Mouse (Mus musculus) G1E (cell line): ENCODE measurements around the gene Rassf8. TPM values are rescaled to one million over a fixed set of nuclear protein-coding genes. Genes with fewer than 3 reads are reported as not detected.

Experiments used
- ATAC-seq: 2 replicates; pipeline ENCODE4 v1.8.0; 2016; ENCODE audit warnings: mild to moderate bottlenecking; ENCODE audit not compliant: insufficient number of reproducible peaks, poor library complexity, low FRiP score, severe bottlenecking; ENCODE audit errors: extremely low read depth
- DNase-seq: peaks from one replicate; pipeline ENCODE4 v3.0.0; 2012; ENCODE audit warnings: low spot score
- H3K27me3 ChIP-seq: 2 replicates; pipeline ENCODE4 v1.6.1; 2012; ENCODE audit warnings: mild to moderate bottlenecking, low read length, inconsistent platforms; ENCODE audit not compliant: insufficient read depth
- H3K36me3 ChIP-seq: replicated peaks from 2 replicates; pipeline ENCODE3; 2012; ENCODE audit warnings: mild to moderate bottlenecking, inconsistent platforms
- H3K4me1 ChIP-seq: 2 replicates; pipeline ENCODE4 v1.6.1; 2012; ENCODE audit warnings: low read depth, low read length, inconsistent platforms, mixed read lengths; ENCODE audit not compliant: insufficient read depth
- H3K4me3 ChIP-seq: 2 replicates; pipeline ENCODE4 v1.5.1; 2012; ENCODE audit warnings: low read depth, mild to moderate bottlenecking, inconsistent platforms, low read length, moderate library complexity, mixed read lengths
- H3K9me3 ChIP-seq: replicated peaks from 2 replicates; pipeline ENCODE4 v1.6.1; 2012; ENCODE audit warnings: inconsistent platforms
- CTCF ChIP-seq: IDR thresholded peaks from 2 replicates; pipeline ENCODE4 v1.5.1; 2012; ENCODE audit warnings: low read depth, low read length, inconsistent platforms, mixed read lengths
- GATA1 ChIP-seq: IDR thresholded peaks from 2 replicates; pipeline ENCODE4 v1.6.1; 2012; ENCODE audit warnings: borderline replicate concordance, low read length, inconsistent platforms, mixed read lengths
- GATA2 ChIP-seq: IDR thresholded peaks from 2 replicates; pipeline ENCODE4 v1.6.1; 2012; ENCODE audit warnings: low read depth, low read length, inconsistent platforms, borderline replicate concordance
- POLR2AphosphoS5 ChIP-seq: IDR thresholded peaks from 2 replicates; pipeline ENCODE4 v1.6.1; 2012; ENCODE audit warnings: low read depth, low read length, inconsistent platforms; ENCODE audit not compliant: insufficient replicate concordance
- TAL1 ChIP-seq: conservative IDR thresholded peaks from 2 replicates; pipeline ENCODE4 v1.6.1; 2012; ENCODE audit warnings: low read depth, low read length, inconsistent platforms, mixed read lengths
- polyA plus RNA-seq: library from polyadenylated mRNA; stranded (reverse); fragments of >175 nt; gene quantifications from 2 replicates; pipeline ENCODE4 v1.2.3, GENCODE M21; 2012
- total RNA-seq, 2 experiments: library from RNA; stranded (forward) in 1 of 2; stranded (reverse) in 1 of 2; fragments of 200-1000 nt in 1 of 2; fragments of >200 nt in 1 of 2; fragmentation: Nextera tagmentation in 1 of 2; gene quantifications; 2 replicates each; pipeline ENCODE4 v1.2.3; 2014 to 2017

The Rassf8 gene
- total and polyA plus RNA-seq, 3 experiments: 0.16 TPM; not detected in 2

GRCm38 (mm10) chr6:145762016-145762415 lies 15.5 kb downstream of the Rassf8 start:
- no peak for ATAC-seq
- DNase-seq: no peak
- peaks cover 59% of the 10 kb centered on the region for H3K9me3 ChIP-seq
- H3K4me3 ChIP-seq: no peak overlapping the region
- H3K27me3 ChIP-seq: no peaks in the 10 kb centered on the region
- no peaks in the 10 kb centered on the region for H3K36me3 ChIP-seq
- TF ChIP-seq TAL1 (no peak), POLR2AphosphoS5 (no peak), GATA2 (no peak), CTCF (no peak), GATA1 (no peak)
- no peaks in the 10 kb centered on the region for H3K4me1 ChIP-seq

- Histone ChIP-seq H3K27me3 (no peaks in the 10 kb centered on the region), H3K4me3 (no peak overlapping the region), H3K36me3 (no peaks in the 10 kb centered on the region), H3K9me3 (peaks cover 56% of the 10 kb centered on the region), H3K4me1 (no peaks in the 10 kb centered on the region)
- DNase-seq (no peak), ATAC-seq (no peak)
- no peak for TF ChIP-seq GATA1
- no peak for TF ChIP-seq CTCF
- TF ChIP-seq TAL1: no peak
These were observed 16.5 kb downstream of the Rassf8 start for GRCm38 (mm10) chr6:145763051-145763450.

- no peaks in the 10 kb centered on the region for H3K4me1 ChIP-seq
- no peak overlapping the region for H3K4me3 ChIP-seq
- H3K27me3 ChIP-seq: no peaks in the 10 kb centered on the region
- H3K9me3 ChIP-seq: peaks cover 53% of the 10 kb centered on the region
- H3K36me3 ChIP-seq: no peaks in the 10 kb centered on the region
- no peak for TF ChIP-seq TAL1
- no peak for TF ChIP-seq POLR2AphosphoS5
- no peak for TF ChIP-seq CTCF
- no peak for TF ChIP-seq GATA2
- TF ChIP-seq GATA1: no peak
- no peak for DNase-seq
- ATAC-seq: no peak
These were observed 18.5 kb downstream of the Rassf8 start for GRCm38 (mm10) chr6:145765011-145765410.

- TF ChIP-seq CTCF (no peak), TAL1 (no peak), POLR2AphosphoS5 (no peak), GATA1 (no peak), GATA2 (no peak)
- H3K27me3 ChIP-seq: no peaks in the 10 kb centered on the region
- H3K4me1 ChIP-seq: no peaks in the 10 kb centered on the region
- H3K36me3 ChIP-seq: no peaks in the 10 kb centered on the region
- DNase-seq: no peak
- no peak for ATAC-seq
- peaks cover 51% of the 10 kb centered on the region for H3K9me3 ChIP-seq
- H3K4me3 ChIP-seq: no peak overlapping the region
These were observed 20.4 kb downstream of the Rassf8 start for GRCm38 (mm10) chr6:145766971-145767370.

- TF ChIP-seq TAL1: no peak
- TF ChIP-seq POLR2AphosphoS5: no peak
- H3K27me3 ChIP-seq: no peaks in the 10 kb centered on the region
- DNase-seq (no peak), ATAC-seq (no peak)
- H3K4me3 ChIP-seq: no peak overlapping the region
- H3K36me3 ChIP-seq: no peaks in the 10 kb centered on the region
- H3K9me3 ChIP-seq: peaks cover 49% of the 10 kb centered on the region
- H3K4me1 ChIP-seq: no peaks in the 10 kb centered on the region
These were observed 21.1 kb downstream of the Rassf8 start for GRCm38 (mm10) chr6:145767637-145768036.

GRCm38 (mm10) chr6:145768671-145769292 lies 22.2 kb downstream of the Rassf8 start:
- Histone ChIP-seq H3K36me3 (no peaks in the 10 kb centered on the region), H3K4me1 (no peaks in the 10 kb centered on the region), H3K9me3 (peaks cover 45% of the 10 kb centered on the region), H3K4me3 (no peak overlapping the region), H3K27me3 (no peaks in the 10 kb centered on the region)
- TF ChIP-seq GATA1: no peak
- TF ChIP-seq POLR2AphosphoS5: no peak
- TF ChIP-seq TAL1: no peak
- no peak for TF ChIP-seq GATA2
- TF ChIP-seq CTCF: no peak
- ATAC-seq (no peak), DNase-seq (no peak)

- H3K36me3 ChIP-seq: no peaks in the 10 kb centered on the region
- no peak for ATAC-seq
- H3K4me1 ChIP-seq: no peaks in the 10 kb centered on the region
- H3K4me3 ChIP-seq: no peak overlapping the region
- TF ChIP-seq POLR2AphosphoS5: no peak
- TF ChIP-seq GATA2: no peak
- TF ChIP-seq CTCF: no peak
- TF ChIP-seq TAL1: no peak
- TF ChIP-seq GATA1: no peak
- H3K27me3 ChIP-seq: no peaks in the 10 kb centered on the region
- H3K9me3 ChIP-seq: peaks cover 48% of the 10 kb centered on the region
- no peak for DNase-seq
These were observed 23.3 kb downstream of the Rassf8 start for GRCm38 (mm10) chr6:145769855-145770254.
